Mouse (Mus musculus): ENCODE data around the gene BC061212. TPM values are rescaled to one million over a fixed set of nuclear protein-coding genes. Genes with fewer than 3 reads are reported as not detected.
"Not testable (repeated sequence)": the region's sequence is repeated elsewhere in the genome, so short reads cannot be mapped to it uniquely, and the experiment has no call there.

The BC061212 gene
- polyA plus RNA-seq (2015; fragmentation: Nextera tagmentation; extraction: Ambion mirVana), result not detected in 2 replicates

GRCm38 (mm10) chr5:94070445-94070844 lies at the start of gene BC061212:
Gene BC061212 (minus strand): TSS chr5:94070545.
- WGBS, result no CpG with 5 or more reads among the region's 1 CpGs
- not testable (repeated sequence) for H3K27me3 ChIP-seq (replicated peaks); ATAC-seq (ENCODE audit: insufficient read depth, low FRiP score, low read depth); H3K36me3 ChIP-seq; H3K4me1 ChIP-seq; H3K4me3 ChIP-seq (replicated peaks); H3K9me3 ChIP-seq; H3K9ac ChIP-seq; H3K27ac ChIP-seq; H3K4me2 ChIP-seq

- WGBS, result no CpG with 5 or more reads among the region's 3 CpGs
- H3K27me3 ChIP-seq (replicated peaks); ATAC-seq (ENCODE audit: insufficient read depth, low FRiP score, low read depth); H3K4me3 ChIP-seq (replicated peaks); H3K4me2 ChIP-seq; H3K27ac ChIP-seq; H3K9ac ChIP-seq; H3K4me1 ChIP-seq; H3K36me3 ChIP-seq; H3K9me3 ChIP-seq: not testable (repeated sequence)
Measured at GRCm38 (mm10) chr5:94076085-94076484, 5.7 kb upstream of the BC061212 start, which contains the start of gene Gm6351. Gene Gm6351 (plus strand): TSS chr5:94076385.

Other genes starting within 250 kb of the BC061212 start
- gene Gm7792, start 226.8 kb downstream of the BC061212 start, polyA plus RNA-seq (2015; fragmentation: Nextera tagmentation; extraction: Ambion mirVana), result not detected in 2 replicates
- not detected in 2 replicates for gene Gm16429, start 141.5 kb downstream of the BC061212 start, polyA plus RNA-seq (2015; fragmentation: Nextera tagmentation; extraction: Ambion mirVana)
- not detected in 2 replicates for gene Gm6351, start 5.8 kb upstream of the BC061212 start, polyA plus RNA-seq (2015; fragmentation: Nextera tagmentation; extraction: Ambion mirVana)
- not detected in 2 replicates for gene Gm3106, start 147.5 kb upstream of the BC061212 start, polyA plus RNA-seq (2015; fragmentation: Nextera tagmentation; extraction: Ambion mirVana)
- gene A430089I19Rik, start 236.3 kb upstream of the BC061212 start, polyA plus RNA-seq (2015; fragmentation: Nextera tagmentation; extraction: Ambion mirVana), result not detected in 2 replicates
- gene Gm6502, start 243.9 kb upstream of the BC061212 start, polyA plus RNA-seq (2015; fragmentation: Nextera tagmentation; extraction: Ambion mirVana), result not detected in 2 replicates